In genomic region chr3:89629811-89630210, GRCm38 (mm10) we compare ENCODE assay signal across 15 mouse cellular contexts.
DNase-seq lines count a peak whose midpoint lies in the region; ATAC-seq lines count a peak whose summit lies in the region.
"Had no signal": no experiment of that assay in that cellular context is flagged by ENCODE, and none has a peak within 500 bp of the region (broad histone marks: within the 10 kb centered on the region; RNA-seq: fewer than 3 reads in every experiment).

No protein-coding gene starts in this region.

- H3K4me2 ChIP-seq in kidney, embryonic 16.5 days (replicated peaks; ENCODE audit: low read depth, low read length), result no peak overlapping the region
- H3K4me2 ChIP-seq in midbrain, embryonic 15.5 days, result no peak overlapping the region
- H3K4me2 ChIP-seq: limb, embryonic 15.5 days; midbrain, embryonic 11.5 days had no signal

- peak; percentile 41 to 42 for DNase-seq in heart, adult 18-20 months
- DNase-seq in heart, adult 11 months, result no peak
- DNase-seq in kidney, adult 18-20 months, result no peak
- DNase-seq in midbrain, embryonic 10.5 days (ENCODE audit: low spot score), result no peak
- DNase-seq in gastrocnemius, adult 18-20 months (ENCODE audit: low spot score), result no peak
- no peak for DNase-seq in thymus, postnatal 36 days
- DNase-seq: adrenal gland, postnatal 25 days; cerebellum, adult 9-10 months; liver, postnatal 0 days; thymus, postnatal 4 days had no signal

- no peaks in the 10 kb centered on the region for H3K9me3 ChIP-seq in kidney, embryonic 16.5 days (ENCODE audit: low read length)
- no peaks in the 10 kb centered on the region for H3K9me3 ChIP-seq in midbrain, embryonic 10.5 days (replicated peaks)
- H3K9me3 ChIP-seq in midbrain, embryonic 15.5 days, result no peaks in the 10 kb centered on the region
- H3K9me3 ChIP-seq: limb, embryonic 15.5 days had no signal

- 0 out of 2 replicates have a peak, but pooled peaks cover 13% of the 10 kb centered on the region for H3K4me1 ChIP-seq in kidney, embryonic 16.5 days (ENCODE audit: insufficient read depth, low read length)
- H3K4me1 ChIP-seq in midbrain, embryonic 10.5 days, result peaks cover 31% of the 10 kb centered on the region
- H3K4me1 ChIP-seq in midbrain, embryonic 15.5 days, result peaks cover 22% of the 10 kb centered on the region

- H3K36me3 ChIP-seq in kidney, embryonic 16.5 days (ENCODE audit: insufficient read depth, low read length), result no peaks in the 10 kb centered on the region
- H3K36me3 ChIP-seq in midbrain, embryonic 10.5 days, result no peaks in the 10 kb centered on the region
- H3K36me3 ChIP-seq in midbrain, embryonic 15.5 days (replicated peaks), result no peaks in the 10 kb centered on the region
- H3K36me3 ChIP-seq: limb, embryonic 15.5 days had no signal

- H3K4me3 ChIP-seq in kidney, embryonic 16.5 days (ENCODE audit: low read length), result no peak overlapping the region
- H3K4me3 ChIP-seq in midbrain, embryonic 10.5 days, result no peak overlapping the region
- no peak overlapping the region for H3K4me3 ChIP-seq in midbrain, embryonic 15.5 days
- H3K4me3 ChIP-seq: heart, adult 2 months; limb, embryonic 15.5 days had no signal

- ATAC-seq in kidney, embryonic 16.5 days (ENCODE audit: low FRiP score, low TSS enrichment), result 0 out of 2 replicates have a peak, but pooled peaks have one; percentile 47
- no peak for ATAC-seq in midbrain, embryonic 15.5 days (replicated peaks)
- ATAC-seq: liver, postnatal 0 days had no signal

- peak overlapping the region; percentile 76 for H3K27ac ChIP-seq in kidney, embryonic 16.5 days (ENCODE audit: low read length)
- H3K27ac ChIP-seq in midbrain, embryonic 10.5 days (replicated peaks), result peak overlapping the region; percentile 19; the same call in 1 of the 2 replicates
- no peak overlapping the region for H3K27ac ChIP-seq in midbrain, embryonic 15.5 days
- H3K27ac ChIP-seq: heart, adult 2 months; limb, embryonic 15.5 days had no signal

- WGBS in kidney, embryonic 16.5 days, result 55% methylated on average over 3 of the region's 3 CpGs
- 90% methylated on average over 3 of the region's 3 CpGs for WGBS in midbrain, embryonic 10.5 days
- 85% methylated on average over 3 of the region's 3 CpGs for WGBS in midbrain, embryonic 15.5 days

- no peak overlapping the region for H3K9ac ChIP-seq in kidney, embryonic 16.5 days (replicated peaks; ENCODE audit: low read length)
- H3K9ac ChIP-seq in midbrain, embryonic 15.5 days, result no peak overlapping the region
- H3K9ac ChIP-seq: limb, embryonic 15.5 days; liver, postnatal 0 days had no signal

- H3K27me3 ChIP-seq in kidney, embryonic 16.5 days (ENCODE audit: insufficient read depth, low read length), result no peaks in the 10 kb centered on the region
- H3K27me3 ChIP-seq in midbrain, embryonic 10.5 days (ENCODE audit: low read depth, poor library complexity, severe bottlenecking), result no peaks in the 10 kb centered on the region
- H3K27me3 ChIP-seq in midbrain, embryonic 15.5 days (replicated peaks), result no peaks in the 10 kb centered on the region
- H3K27me3 ChIP-seq: limb, embryonic 15.5 days had no signal

Comparison
In these comparisons a context has a peak if more than half of its experiments do, and no peak if none do; other contexts are left out.
1. DNase-seq: peak in heart, adult 18-20 months (2 of 2); none in heart, adult 11 months (single experiment), kidney, adult 18-20 months (single experiment), midbrain, embryonic 10.5 days (single experiment), gastrocnemius, adult 18-20 months (single experiment) and thymus, postnatal 36 days (0 of 2).